Mouse (Mus musculus) heart, adult 2 months (tissue): Measurements from ENCODE around the gene Mettl8. TPM values are rescaled to one million over a fixed set of nuclear protein-coding genes. Genes with fewer than 3 reads are reported as not detected.

Experiments
- DNase-seq, 2 experiments: peaks; one replicate each; pipeline ENCODE4 v3.0.0; 2021
- H3K27ac ChIP-seq: fragments of 200-600 bp; 2 replicates; pipeline ENCODE4 v1.8.1; 2022
- H3K27me3 ChIP-seq: fragments of 200-500 bp; 2 replicates; pipeline ENCODE4 v1.6.1; 2012; ENCODE audit warnings: mild to moderate bottlenecking, low read length, inconsistent platforms, mixed read lengths; ENCODE audit not compliant: control insufficient read depth, insufficient read depth
- H3K36me3 ChIP-seq: fragments of 200-500 bp; 2 replicates; pipeline ENCODE4 v1.6.1; 2012; ENCODE audit warnings: low read length, inconsistent platforms; ENCODE audit not compliant: control insufficient read depth, insufficient read depth
- H3K4me1 ChIP-seq: fragments of 200-500 bp; 2 replicates; pipeline ENCODE4 v1.6.1; 2011; ENCODE audit warnings: low read length; ENCODE audit not compliant: control insufficient read depth, insufficient read depth
- H3K4me3 ChIP-seq: fragments of 200-600 bp; 2 replicates; pipeline ENCODE4 v1.8.1; 2022
- H3K79me2 ChIP-seq: fragments of 200-500 bp; replicated peaks from 2 replicates; pipeline ENCODE4 v1.6.1; 2012; ENCODE audit warnings: mild to moderate bottlenecking, inconsistent platforms, low read length, moderate library complexity, mixed read lengths; ENCODE audit not compliant: control insufficient read depth, insufficient read depth
- H3K9ac ChIP-seq: fragments of 200-500 bp; 2 replicates; pipeline ENCODE4 v1.6.1; 2012; ENCODE audit warnings: low read depth, mild to moderate bottlenecking, control low read depth, inconsistent platforms, low read length, mixed read lengths
- CTCF ChIP-seq: fragments of 200-600 bp; IDR thresholded peaks from 2 replicates; pipeline ENCODE4 v1.8.1; 2022; ENCODE audit warnings: antibody characterized with exemption, mild to moderate bottlenecking, moderate library complexity
- EP300 ChIP-seq: fragments of 200-500 bp; IDR thresholded peaks from 2 replicates; pipeline ENCODE4 v1.6.1; 2011; ENCODE audit warnings: low read depth, low read length, control low read depth; ENCODE audit not compliant: insufficient read depth
- POLR2A ChIP-seq: fragments of 200-500 bp; IDR thresholded peaks from 2 replicates; pipeline ENCODE4 v1.6.1; 2011; ENCODE audit warnings: mild to moderate bottlenecking, low read depth, low read length, control low read depth; ENCODE audit not compliant: insufficient read depth
- WGBS: fragments of 180-500 bp; shearing (Covaris S2); methylation state at CpG from one replicate; pipeline ENCODE4 v1.1.7; 2018; 5-methylcytosine and 5-hydroxymethylcytosine counted together
- intact Hi-C: fragments of 180-260 bp; cut with DNase I; formaldehyde crosslinking; loops from one replicate; pipeline ENCODE4 v1.15.1; 2025
- polyA plus RNA-seq: library from polyadenylated mRNA; depleted of rRNA; stranded (reverse); fragments of >200 nt; gene quantifications from 2 replicates; pipeline ENCODE4 v1.2.3, GENCODE M21; 2012
- total RNA-seq, 2 experiments: library from RNA; stranded (reverse); gene quantifications; 2 replicates each; pipeline ENCODE4 v1.2.3; 2021

Mettl8 gene
- total and polyA plus RNA-seq, 3 experiments = 3.2 to 4.6 (median 4.3) TPM

DNA sequence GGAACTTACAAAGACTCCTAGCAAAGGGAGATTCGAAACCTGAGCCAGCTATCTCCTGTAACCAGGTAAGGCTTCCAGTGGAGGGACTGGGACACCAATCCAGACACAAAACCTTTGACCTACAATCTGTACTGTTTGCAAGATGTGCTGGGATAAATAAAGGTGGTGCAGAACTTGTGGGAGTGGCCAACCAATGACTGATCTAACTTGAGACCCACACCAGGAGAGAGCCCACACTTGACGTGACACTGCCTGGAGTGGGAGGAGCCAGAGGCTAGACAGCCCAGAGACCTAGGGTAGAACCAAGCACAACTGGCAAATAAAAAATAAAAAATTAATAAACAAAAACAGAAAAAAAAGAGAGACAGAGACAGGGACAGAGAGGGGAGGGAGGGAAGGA, 24.7 kb downstream of the Mettl8 start:
- Histone ChIP-seq H3K36me3 (no peaks in the 10 kb centered on the region), H3K4me3 (no peak overlapping the region), H3K4me1 (peaks cover 2% of the 10 kb centered on the region), H3K79me2 (no peaks in the 10 kb centered on the region), H3K27me3 (no peaks in the 10 kb centered on the region), H3K27ac (no peak overlapping the region), H3K9ac (no peak overlapping the region)
- intact Hi-C loops = no loop called here
- no peak for DNase-seq
- TF ChIP-seq POLR2A (no peak), CTCF (no peak), EP300 (no peak)
- 85% methylated on average over 2 of the region's 2 CpGs for WGBS

- over 99% methylated on average over 9 of the region's 9 CpGs for WGBS
- H3K79me2 ChIP-seq = no peaks in the 10 kb centered on the region
- no peak for DNase-seq
- TF ChIP-seq EP300 (no peak), CTCF (no peak), POLR2A (no peak)
- no peak overlapping the region for H3K9ac ChIP-seq
- intact Hi-C loops = no loop called here
- H3K27ac ChIP-seq = no peak overlapping the region
- H3K4me1 ChIP-seq = no peaks in the 10 kb centered on the region; the same call in 1 of the 2 replicates
- H3K27me3 ChIP-seq = no peaks in the 10 kb centered on the region
- no peak overlapping the region for H3K4me3 ChIP-seq
- no peaks in the 10 kb centered on the region for H3K36me3 ChIP-seq
Measured at GRCm38 (mm10) chr2:71027631-71028030, 27.8 kb downstream of the Mettl8 start.

GRCm38 (mm10) chr2:71026787-71027186, 28.6 kb downstream of the Mettl8 start:
- no peak overlapping the region for H3K4me3 ChIP-seq
- no peaks in the 10 kb centered on the region for H3K79me2 ChIP-seq
- H3K27ac ChIP-seq = no peak overlapping the region
- H3K36me3 ChIP-seq = no peaks in the 10 kb centered on the region
- no peak overlapping the region for H3K9ac ChIP-seq
- no peaks in the 10 kb centered on the region; the same call in 1 of the 2 replicates for H3K4me1 ChIP-seq
- WGBS = 63% methylated on average over 5 of the region's 5 CpGs
- H3K27me3 ChIP-seq = no peaks in the 10 kb centered on the region
- TF ChIP-seq EP300 (no peak), POLR2A (no peak), CTCF (0 out of 2 replicates have a peak, but pooled peaks have one; percentile 22)
- peak in 1 of 2 experiments; percentile 11 for DNase-seq
- intact Hi-C loops = no loop called here

GRCm38 (mm10) chr2:71025576-71026315, 29.6 kb downstream of the Mettl8 start:
- intact Hi-C loops = no loop called here
- no peak overlapping the region for H3K9ac ChIP-seq
- H3K27me3 ChIP-seq = no peaks in the 10 kb centered on the region
- TF ChIP-seq CTCF (no peak), POLR2A (no peak), EP300 (no peak)
- no peak for DNase-seq
- no peak overlapping the region for H3K4me3 ChIP-seq
- H3K4me1 ChIP-seq = no peaks in the 10 kb centered on the region; the same call in 1 of the 2 replicates
- WGBS = 49% methylated on average over 12 of the region's 12 CpGs
- H3K27ac ChIP-seq = no peak overlapping the region
- no peaks in the 10 kb centered on the region for H3K36me3 ChIP-seq
- H3K79me2 ChIP-seq = no peaks in the 10 kb centered on the region

- Histone ChIP-seq H3K4me1 (no peaks in the 10 kb centered on the region; the same call in none of the 2 replicates), H3K79me2 (no peaks in the 10 kb centered on the region), H3K27me3 (no peaks in the 10 kb centered on the region), H3K36me3 (no peaks in the 10 kb centered on the region), H3K9ac (no peak overlapping the region), H3K4me3 (no peak overlapping the region), H3K27ac (no peak overlapping the region)
- TF ChIP-seq EP300 = no peak
- TF ChIP-seq CTCF = no peak
- no peak for TF ChIP-seq POLR2A
- DNase-seq = no peak
- intact Hi-C loops = no loop called here
- 99% methylated on average over 6 of the region's 6 CpGs for WGBS
Measured at GRCm38 (mm10) chr2:71023986-71024385, 31.4 kb downstream of the Mettl8 start.

DNA sequence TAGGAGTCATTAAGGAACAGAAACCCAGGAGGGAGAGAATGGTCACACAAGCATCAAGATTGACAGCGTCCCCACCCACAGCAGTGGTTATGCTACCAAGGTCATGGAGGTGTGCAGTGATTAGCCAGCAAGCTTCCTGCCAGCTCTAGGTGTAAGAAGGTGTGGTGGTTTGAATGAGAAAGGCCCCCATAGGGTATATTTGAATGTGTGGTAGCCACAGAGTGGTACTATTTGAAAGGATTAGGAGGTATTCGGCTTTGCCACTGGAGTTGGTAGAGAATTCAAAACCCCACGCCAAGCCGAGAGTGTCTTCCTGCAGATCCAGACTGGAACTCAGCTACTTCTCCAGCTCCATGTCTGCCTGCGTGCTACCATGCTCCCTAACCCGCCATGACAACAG, 32.4 kb downstream of the Mettl8 start:
- TF ChIP-seq POLR2A (no peak), CTCF (no peak), EP300 (no peak)
- Histone ChIP-seq H3K9ac (no peak overlapping the region), H3K4me3 (no peak overlapping the region), H3K27me3 (no peaks in the 10 kb centered on the region), H3K4me1 (no peaks in the 10 kb centered on the region; the same call in none of the 2 replicates), H3K79me2 (no peaks in the 10 kb centered on the region), H3K36me3 (no peaks in the 10 kb centered on the region), H3K27ac (no peak overlapping the region)
- 95% methylated on average over 6 of the region's 6 CpGs for WGBS
- intact Hi-C loops = no loop called here
- no peak for DNase-seq
